Mouse (Mus musculus): ENCODE measurements at regions not wholly inside any gene's neighbourhood (a gene's known extent, or its start where the extent isn't known, plus 50 kb on each side); places are given as distances from the start of the nearest gene placed in this dataset.

DNA sequence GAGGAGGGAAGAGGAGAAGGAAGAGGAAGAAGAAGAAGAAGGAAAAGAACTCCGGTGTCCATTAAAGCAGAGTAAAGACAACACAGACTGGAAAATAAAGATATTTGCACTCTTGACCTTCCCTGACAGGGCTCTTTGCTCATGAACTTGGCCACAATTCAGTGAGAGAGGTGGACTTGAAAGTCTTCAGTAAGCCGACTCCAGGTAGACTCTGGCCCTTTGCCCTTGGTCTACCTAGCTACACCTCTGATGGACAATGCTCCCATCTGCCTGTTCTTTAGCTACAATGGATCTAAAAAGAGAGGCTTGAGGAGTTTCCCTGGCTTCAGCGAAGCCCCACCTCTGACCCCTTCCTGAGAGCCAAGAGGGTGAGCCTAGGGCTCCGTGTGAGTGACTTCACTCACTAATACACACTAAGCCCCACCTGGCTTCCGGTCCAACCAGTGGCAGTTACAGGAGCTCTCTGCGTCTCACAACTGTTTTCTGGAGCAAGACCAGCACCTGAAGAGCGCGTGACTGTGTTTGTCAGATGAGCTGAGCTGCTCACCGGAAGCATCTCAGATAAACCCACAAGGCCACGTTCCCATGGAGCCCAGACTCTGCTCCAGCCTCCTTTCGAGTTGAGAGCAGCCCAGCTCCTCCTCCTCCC lies 132.4 kb downstream of the Inhbb start:
- Histone ChIP-seq H3K27ac (ENCODE audit: control insufficient read depth, insufficient read depth, low read depth, low read length) (no peak overlapping the region), H3K27me3 (ENCODE audit: control insufficient read depth, insufficient read depth, low read length) (no peaks in the 10 kb centered on the region), H3K36me3 (ENCODE audit: control insufficient read depth, insufficient read depth, low read length) (no peaks in the 10 kb centered on the region), H3K4me3 (ENCODE audit: control insufficient read depth, low read depth, low read length) (no peak overlapping the region), H3K4me1 (ENCODE audit: control insufficient read depth, insufficient read depth, low read length) (no peaks in the 10 kb centered on the region)
- TF ChIP-seq CTCF (IDR thresholded peaks at IDR 0.05; ENCODE audit: control insufficient read depth, insufficient read depth, insufficient replicate concordance, low read depth, low read length), result no peak

DNA sequence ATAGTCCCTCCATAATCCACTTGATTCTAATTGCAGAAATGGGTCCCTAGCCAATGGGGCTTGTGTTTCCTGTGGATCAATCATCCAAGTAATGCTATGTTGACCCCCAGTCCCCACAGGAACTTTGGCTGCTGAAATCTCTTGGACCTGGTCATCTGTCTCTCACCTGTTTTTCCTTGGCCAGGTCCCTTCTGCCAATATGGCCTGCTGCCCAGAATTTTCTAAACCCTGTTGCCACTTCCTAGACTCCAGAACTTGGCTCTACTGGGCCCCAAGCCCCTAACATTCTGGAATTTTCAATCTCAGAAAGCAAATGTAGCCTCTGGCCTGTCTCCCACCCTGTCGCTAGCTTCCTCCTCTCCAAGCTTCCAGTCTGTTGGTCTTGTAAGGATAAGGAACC lies 139.6 kb downstream of the Inhbb start:
- Histone ChIP-seq H3K4me3 (ENCODE audit: control insufficient read depth, low read depth, low read length) (no peak overlapping the region), H3K36me3 (ENCODE audit: control insufficient read depth, insufficient read depth, low read length) (no peaks in the 10 kb centered on the region), H3K27me3 (ENCODE audit: control insufficient read depth, insufficient read depth, low read length) (no peaks in the 10 kb centered on the region), H3K4me1 (ENCODE audit: control insufficient read depth, insufficient read depth, low read length) (no peaks in the 10 kb centered on the region), H3K27ac (ENCODE audit: control insufficient read depth, insufficient read depth, low read depth, low read length) (no peak overlapping the region)
- TF ChIP-seq POLR2A (IDR thresholded peaks at IDR 0.05; ENCODE audit: control insufficient read depth, low read depth, low read length) (no peak), CTCF (IDR thresholded peaks at IDR 0.05; ENCODE audit: control insufficient read depth, insufficient read depth, insufficient replicate concordance, low read depth, low read length) (no peak)

DNA sequence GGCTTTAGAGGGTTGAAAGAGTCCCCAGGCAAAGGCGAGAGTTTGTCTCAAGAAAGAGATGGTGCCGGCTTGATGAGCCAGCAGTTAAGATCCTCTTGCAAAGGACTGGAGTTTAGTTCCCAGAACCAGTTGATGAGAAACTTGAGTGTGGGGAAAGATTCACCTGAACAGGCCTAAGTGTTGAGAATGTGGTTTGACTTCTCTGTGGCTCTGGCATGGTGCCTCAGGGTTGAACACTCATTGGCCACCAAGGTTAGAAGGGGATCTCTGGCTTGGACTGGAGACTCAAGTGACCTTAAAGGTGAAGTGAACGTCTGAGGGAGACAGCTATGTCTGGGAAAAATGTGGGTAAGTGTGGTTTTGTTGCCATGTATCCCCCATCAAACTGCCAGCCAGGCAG lies 142.8 kb downstream of the Inhbb start:
- H3K27ac ChIP-seq (ENCODE audit: control insufficient read depth, insufficient read depth, low read depth, low read length), result no peak overlapping the region
- no peaks in the 10 kb centered on the region for H3K36me3 ChIP-seq (ENCODE audit: control insufficient read depth, insufficient read depth, low read length)

DNA sequence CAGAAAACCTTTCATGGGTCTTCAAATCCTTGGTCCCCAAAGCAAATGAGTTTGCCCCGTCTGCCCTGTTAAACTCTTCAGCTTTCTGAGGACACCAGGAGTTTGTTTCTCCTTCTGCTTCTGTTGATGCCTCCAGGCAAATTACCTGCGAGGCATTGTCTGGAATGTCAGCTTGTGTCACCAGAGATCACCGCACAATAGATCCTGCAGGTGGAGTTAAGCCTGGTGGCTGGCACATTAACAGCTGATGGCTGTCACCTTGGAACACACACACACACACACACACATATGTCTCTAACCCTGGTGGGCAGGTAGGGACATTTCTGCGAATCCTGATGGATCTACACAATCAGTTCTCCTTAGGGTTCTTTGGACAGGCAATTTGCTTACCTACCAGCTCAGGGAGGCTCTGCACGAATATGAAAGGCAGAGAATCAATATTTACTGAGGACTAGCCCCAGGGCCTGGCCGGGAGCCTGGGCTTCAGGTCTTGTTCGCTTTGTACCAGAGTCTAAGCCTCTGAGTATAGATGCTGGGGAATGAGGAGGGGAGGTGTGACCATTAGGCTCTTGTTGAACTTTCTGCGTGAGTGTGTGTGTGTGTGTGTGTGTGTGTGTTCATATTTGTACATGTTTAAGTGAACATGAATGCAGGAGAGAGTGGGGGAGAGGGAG lies 143.4 kb downstream of the Inhbb start:
- no peaks in the 10 kb centered on the region for H3K4me1 ChIP-seq (ENCODE audit: control insufficient read depth, insufficient read depth, low read length)
- H3K4me3 ChIP-seq (ENCODE audit: control insufficient read depth, low read depth, low read length), result no peak overlapping the region
- no peak overlapping the region for H3K27ac ChIP-seq (ENCODE audit: control insufficient read depth, insufficient read depth, low read depth, low read length)
- no peak for TF ChIP-seq CTCF (IDR thresholded peaks at IDR 0.05; ENCODE audit: control insufficient read depth, insufficient read depth, insufficient replicate concordance, low read depth, low read length)
- no peak for TF ChIP-seq POLR2A (IDR thresholded peaks at IDR 0.05; ENCODE audit: control insufficient read depth, low read depth, low read length)
- no peaks in the 10 kb centered on the region for H3K27me3 ChIP-seq (ENCODE audit: control insufficient read depth, insufficient read depth, low read length)
- H3K36me3 ChIP-seq (ENCODE audit: control insufficient read depth, insufficient read depth, low read length), result no peaks in the 10 kb centered on the region

More for the DNA sequence above, 142.8 kb downstream of the Inhbb start:
- Histone ChIP-seq H3K4me1 (ENCODE audit: control insufficient read depth, insufficient read depth, low read length) (no peaks in the 10 kb centered on the region), H3K4me3 (ENCODE audit: control insufficient read depth, low read depth, low read length) (no peak overlapping the region), H3K27me3 (ENCODE audit: control insufficient read depth, insufficient read depth, low read length) (no peaks in the 10 kb centered on the region)
- TF ChIP-seq CTCF (IDR thresholded peaks at IDR 0.05; ENCODE audit: control insufficient read depth, insufficient read depth, insufficient replicate concordance, low read depth, low read length) (no peak), POLR2A (IDR thresholded peaks at IDR 0.05; ENCODE audit: control insufficient read depth, low read depth, low read length) (no peak)

DNA sequence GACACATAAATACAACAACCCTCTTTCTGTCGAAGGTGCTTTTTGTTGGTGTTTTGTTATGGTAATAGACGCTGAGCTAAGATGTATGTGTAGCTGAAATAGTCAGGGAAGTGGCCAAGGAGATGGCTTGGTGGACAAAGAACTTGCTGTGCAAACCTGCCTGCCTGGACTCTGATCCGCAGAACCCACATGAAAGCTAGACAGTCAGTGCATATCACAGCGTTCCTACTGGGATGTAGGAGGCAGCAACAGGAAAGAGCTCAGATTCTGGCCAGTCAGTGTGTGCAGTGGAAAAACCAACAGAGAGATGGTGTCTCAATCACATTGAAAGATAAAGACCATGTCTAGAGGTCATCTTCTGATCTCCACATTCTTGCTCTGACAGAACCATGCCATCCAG lies 144.1 kb downstream of the Inhbb start:
- Histone ChIP-seq H3K27ac (ENCODE audit: control insufficient read depth, insufficient read depth, low read depth, low read length) (no peak overlapping the region), H3K36me3 (ENCODE audit: control insufficient read depth, insufficient read depth, low read length) (no peaks in the 10 kb centered on the region), H3K4me1 (ENCODE audit: control insufficient read depth, insufficient read depth, low read length) (no peaks in the 10 kb centered on the region), H3K4me3 (ENCODE audit: control insufficient read depth, low read depth, low read length) (no peak overlapping the region), H3K27me3 (ENCODE audit: control insufficient read depth, insufficient read depth, low read length) (no peaks in the 10 kb centered on the region)
- TF ChIP-seq CTCF (IDR thresholded peaks at IDR 0.05; ENCODE audit: control insufficient read depth, insufficient read depth, insufficient replicate concordance, low read depth, low read length) (no peak), POLR2A (IDR thresholded peaks at IDR 0.05; ENCODE audit: control insufficient read depth, low read depth, low read length) (no peak)

DNA sequence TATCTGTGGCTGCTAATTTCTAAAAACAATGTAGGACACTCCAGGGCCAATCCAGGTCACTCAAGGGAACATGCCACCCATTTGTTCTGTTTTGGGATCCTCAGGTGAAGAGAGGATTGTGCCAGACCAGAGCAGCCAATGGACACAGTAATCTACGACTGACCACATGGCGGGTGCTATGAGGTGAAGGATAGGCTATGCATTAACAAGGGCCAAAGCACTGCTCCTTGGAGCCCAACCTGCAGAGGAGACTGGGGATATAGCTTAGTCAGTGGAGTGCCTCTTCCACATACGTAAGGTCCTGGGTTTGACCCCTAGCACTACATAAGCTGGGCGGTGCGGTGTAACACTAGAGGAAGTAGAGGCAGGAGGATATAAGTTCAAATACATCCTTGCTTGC lies 156.0 kb downstream of the Inhbb start:
- H3K36me3 ChIP-seq (ENCODE audit: control insufficient read depth, insufficient read depth, low read length), result no peaks in the 10 kb centered on the region
- H3K4me3 ChIP-seq (ENCODE audit: control insufficient read depth, low read depth, low read length), result no peak overlapping the region
- H3K27ac ChIP-seq (ENCODE audit: control insufficient read depth, insufficient read depth, low read depth, low read length), result no peak overlapping the region
- H3K4me1 ChIP-seq (ENCODE audit: control insufficient read depth, insufficient read depth, low read length), result no peaks in the 10 kb centered on the region
- no peaks in the 10 kb centered on the region for H3K27me3 ChIP-seq (ENCODE audit: control insufficient read depth, insufficient read depth, low read length)
- TF ChIP-seq CTCF (IDR thresholded peaks at IDR 0.05; ENCODE audit: control insufficient read depth, insufficient read depth, insufficient replicate concordance, low read depth, low read length) (no peak), POLR2A (IDR thresholded peaks at IDR 0.05; ENCODE audit: control insufficient read depth, low read depth, low read length) (no peak)

DNA sequence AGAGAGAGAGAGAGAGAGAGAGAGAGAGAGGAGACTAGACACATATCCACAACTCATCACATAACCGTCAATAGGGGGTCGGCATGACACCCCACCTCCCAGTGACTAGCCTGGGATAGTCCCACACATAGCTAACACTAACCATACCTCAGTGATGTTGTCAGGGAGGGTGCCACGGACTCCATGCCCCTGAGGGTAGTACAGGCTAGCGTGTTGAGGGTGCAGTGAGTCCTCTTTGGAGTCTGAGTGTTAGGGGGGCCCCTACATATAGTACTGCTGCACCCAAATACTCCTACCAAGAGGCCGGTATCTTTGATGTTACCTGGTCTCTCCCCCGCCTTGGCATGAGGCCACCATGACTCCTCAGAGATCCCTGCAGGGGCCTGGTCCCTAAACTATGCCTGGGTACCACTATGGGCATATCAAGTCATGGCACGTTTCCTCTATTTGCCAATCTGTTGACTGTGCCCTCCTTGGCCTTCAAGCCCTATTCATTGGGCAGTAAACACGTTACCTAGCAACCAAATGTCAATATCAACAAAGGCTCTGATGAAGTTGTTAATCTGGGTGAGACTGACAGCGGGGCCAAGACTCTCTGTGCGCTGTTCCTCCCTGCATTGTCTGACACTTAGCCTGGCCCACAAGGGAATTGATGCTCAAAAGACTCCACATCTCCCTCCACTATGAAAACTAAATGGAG lies 156.7 kb downstream of the Inhbb start:
- Histone ChIP-seq H3K4me1 (ENCODE audit: control insufficient read depth, insufficient read depth, low read length) (no peaks in the 10 kb centered on the region), H3K27ac (ENCODE audit: control insufficient read depth, insufficient read depth, low read depth, low read length) (no peak overlapping the region), H3K4me3 (ENCODE audit: control insufficient read depth, low read depth, low read length) (no peak overlapping the region), H3K27me3 (ENCODE audit: control insufficient read depth, insufficient read depth, low read length) (no peaks in the 10 kb centered on the region), H3K36me3 (ENCODE audit: control insufficient read depth, insufficient read depth, low read length) (no peaks in the 10 kb centered on the region)
- TF ChIP-seq POLR2A (IDR thresholded peaks at IDR 0.05; ENCODE audit: control insufficient read depth, low read depth, low read length) (no peak), CTCF (IDR thresholded peaks at IDR 0.05; ENCODE audit: control insufficient read depth, insufficient read depth, insufficient replicate concordance, low read depth, low read length) (no peak)
